Mouse (Mus musculus): ENCODE data around the gene Slc29a1. TPM values are rescaled to one million over a fixed set of nuclear protein-coding genes. Genes with fewer than 3 reads are reported as not detected.

The Slc29a1 gene
- polyA plus RNA-seq, 1 experiment from 2014 or later = 93.6 TPM

- no peak for DNase-seq (ENCODE audit: low spot score)
- no peak for TF ChIP-seq CTCF (IDR thresholded peaks at IDR 0.05; ENCODE audit: low read depth)
- Histone ChIP-seq H3K36me3 (ENCODE audit: insufficient read depth, low read length) (no peaks in the 10 kb centered on the region), H3K4me2 (ENCODE audit: low read length) (no peak overlapping the region), H3K27ac (peak overlapping the region; percentile 67; the same call in 1 of the 2 replicates), H3K4me1 (replicated peaks; ENCODE audit: insufficient read depth, low read length) (peaks cover 5% of the 10 kb centered on the region; the same call in 1 of the 2 replicates), H3K9ac (ENCODE audit: low read depth, low read length) (no peak overlapping the region; the same call in 1 of the 2 replicates), H3K9me3 (replicated peaks; ENCODE audit: low read length) (no peaks in the 10 kb centered on the region), H3K4me3 (replicated peaks; ENCODE audit: low read depth, low read length) (no peak overlapping the region), H3K27me3 (ENCODE audit: insufficient read depth, low read length) (no peaks in the 10 kb centered on the region)
- WGBS = 25% methylated on average over 22 of the region's 22 CpGs
- no peak for ATAC-seq (replicated peaks; ENCODE audit: low FRiP score, low read depth)
Observed at GRCm38 (mm10) chr17:45601325-45601724, 1.9 kb upstream of the Slc29a1 start.

- DNase-seq (ENCODE audit: low spot score) (no peak), ATAC-seq (replicated peaks; ENCODE audit: low FRiP score, low read depth) (no peak)
- Histone ChIP-seq H3K4me3 (replicated peaks; ENCODE audit: low read depth, low read length) (no peak overlapping the region), H3K27me3 (ENCODE audit: insufficient read depth, low read length) (no peaks in the 10 kb centered on the region), H3K4me1 (replicated peaks; ENCODE audit: insufficient read depth, low read length) (peaks cover 12% of the 10 kb centered on the region; the same call in 1 of the 2 replicates), H3K27ac (no peak overlapping the region), H3K4me2 (ENCODE audit: low read length) (no peak overlapping the region), H3K9ac (ENCODE audit: low read depth, low read length) (no peak overlapping the region), H3K9me3 (replicated peaks; ENCODE audit: low read length) (no peaks in the 10 kb centered on the region), H3K36me3 (ENCODE audit: insufficient read depth, low read length) (no peaks in the 10 kb centered on the region)
- WGBS = 60% methylated on average over 8 of the region's 8 CpGs
- no peak for TF ChIP-seq CTCF (IDR thresholded peaks at IDR 0.05; ENCODE audit: low read depth)
Observed at GRCm38 (mm10) chr17:45600267-45600666, 861 bp upstream of the Slc29a1 start.

- H3K36me3 ChIP-seq (ENCODE audit: insufficient read depth, low read length) = no peaks in the 10 kb centered on the region
- TF ChIP-seq CTCF (IDR thresholded peaks at IDR 0.05; ENCODE audit: low read depth) = no peak
- no peaks in the 10 kb centered on the region for H3K27me3 ChIP-seq (ENCODE audit: insufficient read depth, low read length)
- H3K9ac ChIP-seq (ENCODE audit: low read depth, low read length) = peak overlapping the region; percentile 51; the same call in 1 of the 2 replicates
- no peak for DNase-seq (ENCODE audit: low spot score)
- peaks cover 24% of the 10 kb centered on the region for H3K4me1 ChIP-seq (replicated peaks; ENCODE audit: insufficient read depth, low read length)
- WGBS = 41% methylated on average over 3 of the region's 3 CpGs
- H3K9me3 ChIP-seq (replicated peaks; ENCODE audit: low read length) = no peaks in the 10 kb centered on the region
- no peak overlapping the region for H3K27ac ChIP-seq
- peak overlapping the region; percentile 67 for H3K4me2 ChIP-seq (ENCODE audit: low read length)
- peak overlapping the region; percentile 33 for H3K4me3 ChIP-seq (replicated peaks; ENCODE audit: low read depth, low read length)
- no peak for ATAC-seq (replicated peaks; ENCODE audit: low FRiP score, low read depth)
Observed at GRCm38 (mm10) chr17:45598891-45599290, 515 bp downstream of the Slc29a1 start.

GRCm38 (mm10) chr17:45598376-45598775 is 1.0 kb downstream of the Slc29a1 start:
- DNase-seq (ENCODE audit: low spot score) (no peak), ATAC-seq (replicated peaks; ENCODE audit: low FRiP score, low read depth) (no peak)
- Histone ChIP-seq H3K27me3 (ENCODE audit: insufficient read depth, low read length) (no peaks in the 10 kb centered on the region), H3K4me2 (ENCODE audit: low read length) (no peak overlapping the region), H3K4me1 (replicated peaks; ENCODE audit: insufficient read depth, low read length) (peaks cover 29% of the 10 kb centered on the region), H3K36me3 (ENCODE audit: insufficient read depth, low read length) (no peaks in the 10 kb centered on the region), H3K9me3 (replicated peaks; ENCODE audit: low read length) (no peaks in the 10 kb centered on the region), H3K4me3 (replicated peaks; ENCODE audit: low read depth, low read length) (no peak overlapping the region), H3K9ac (ENCODE audit: low read depth, low read length) (no peak overlapping the region), H3K27ac (no peak overlapping the region)
- 87% methylated on average over 2 of the region's 2 CpGs for WGBS
- no peak for TF ChIP-seq CTCF (IDR thresholded peaks at IDR 0.05; ENCODE audit: low read depth)

GRCm38 (mm10) chr17:45597787-45598186 is 1.6 kb downstream of the Slc29a1 start:
- H3K4me1 ChIP-seq (replicated peaks; ENCODE audit: insufficient read depth, low read length) = peaks cover 34% of the 10 kb centered on the region
- no peak overlapping the region for H3K27ac ChIP-seq

GRCm38 (mm10) chr17:45596631-45597396 is 2.6 kb downstream of the Slc29a1 start:
- DNase-seq (ENCODE audit: low spot score) (peak; percentile 72), ATAC-seq (replicated peaks; ENCODE audit: low FRiP score, low read depth) (peak; percentile 23; the same call in 1 of the 2 replicates)
- Histone ChIP-seq H3K27me3 (ENCODE audit: insufficient read depth, low read length) (no peaks in the 10 kb centered on the region), H3K9me3 (replicated peaks; ENCODE audit: low read length) (no peaks in the 10 kb centered on the region), H3K4me2 (ENCODE audit: low read length) (no peak overlapping the region), H3K27ac (peak overlapping the region; percentile 25), H3K36me3 (ENCODE audit: insufficient read depth, low read length) (no peaks in the 10 kb centered on the region), H3K4me3 (replicated peaks; ENCODE audit: low read depth, low read length) (no peak overlapping the region), H3K9ac (ENCODE audit: low read depth, low read length) (no peak overlapping the region), H3K4me1 (replicated peaks; ENCODE audit: insufficient read depth, low read length) (peaks cover 44% of the 10 kb centered on the region)
- 34% methylated on average over 11 of the region's 11 CpGs for WGBS
- TF ChIP-seq CTCF (IDR thresholded peaks at IDR 0.05; ENCODE audit: low read depth) = peak; percentile 65

More at GRCm38 (mm10) chr17:45597787-45598186, 1.6 kb downstream of the Slc29a1 start:
- H3K9ac ChIP-seq (ENCODE audit: low read depth, low read length) = no peak overlapping the region
- no peak overlapping the region for H3K4me2 ChIP-seq (ENCODE audit: low read length)
- no peaks in the 10 kb centered on the region for H3K9me3 ChIP-seq (replicated peaks; ENCODE audit: low read length)
- ATAC-seq (replicated peaks; ENCODE audit: low FRiP score, low read depth) (no peak), DNase-seq (ENCODE audit: low spot score) (no peak)
- no peaks in the 10 kb centered on the region for H3K27me3 ChIP-seq (ENCODE audit: insufficient read depth, low read length)
- 29% methylated on average over 3 of the region's 3 CpGs for WGBS
- no peak overlapping the region for H3K4me3 ChIP-seq (replicated peaks; ENCODE audit: low read depth, low read length)
- H3K36me3 ChIP-seq (ENCODE audit: insufficient read depth, low read length) = no peaks in the 10 kb centered on the region
- TF ChIP-seq CTCF (IDR thresholded peaks at IDR 0.05; ENCODE audit: low read depth) = no peak
